Mouse (Mus musculus): ENCODE data around the gene Bcl3.

DNA sequence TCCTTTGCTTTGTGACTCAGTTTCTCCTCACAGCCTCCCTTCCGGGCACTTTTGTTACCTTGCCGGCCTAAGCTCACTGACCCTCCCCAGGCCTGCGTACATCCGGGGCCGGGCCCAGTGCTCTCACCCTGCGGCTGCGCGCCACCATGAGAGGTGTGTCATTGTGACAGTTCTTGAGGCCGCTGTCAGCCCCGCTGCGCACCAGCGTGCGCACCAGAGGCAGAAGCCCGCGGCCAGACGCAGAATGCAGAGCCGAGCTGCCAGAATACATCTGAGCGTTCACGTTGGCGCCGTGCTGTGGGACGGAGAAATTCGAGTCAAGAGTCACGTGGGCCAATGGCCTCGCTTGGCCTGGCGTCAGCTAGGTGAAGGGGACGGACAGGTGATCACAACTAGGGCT, 13.2 kb downstream of the Bcl3 start:
- TF ChIP-seq POLR2A (IDR thresholded peaks at IDR 0.05; ENCODE audit: borderline replicate concordance, low read depth, low read length) (no peak), CTCF (IDR thresholded peaks at IDR 0.05; ENCODE audit: low read depth, low read length) (no peak)

Data from bone marrow macrophage, adult 2 months (primary cell).